Mouse (Mus musculus) forebrain, embryonic 14.5 days (tissue): ENCODE measurements around the gene Plod2. TPM values are rescaled to one million over a fixed set of nuclear protein-coding genes. Genes with fewer than 3 reads are reported as not detected.

Source experiments
- ATAC-seq: fragments of 200-750 bp; cut with Nextera tagmentation; 2 replicates; pipeline ENCODE4 v1.8.0; 2017; ENCODE audit warnings: mild to moderate bottlenecking, moderate library complexity
- DNase-seq: peaks from one replicate; pipeline ENCODE4 v3.0.0-alpha.2; 2015; ENCODE audit warnings: low spot score
- H3K27ac ChIP-seq: fragments of 300-500 bp; sonication (generic); 2 replicates; pipeline ENCODE4 v1.5.1; 2014; ENCODE audit warnings: low read depth, mild to moderate bottlenecking, control low read depth, low read length, moderate library complexity
- H3K27me3 ChIP-seq: fragments of 300-500 bp; sonication (generic); replicated peaks from 2 replicates; pipeline ENCODE4 v1.6.1; 2014; ENCODE audit warnings: low read length, control low read depth, mixed read lengths; ENCODE audit not compliant: control insufficient read depth, insufficient read depth
- H3K36me3 ChIP-seq: fragments of 300-500 bp; sonication (generic); 2 replicates; pipeline ENCODE4 v1.6.1; 2014; ENCODE audit warnings: low read length, control low read depth; ENCODE audit not compliant: control insufficient read depth, insufficient read depth
- H3K4me1 ChIP-seq: fragments of 300-500 bp; sonication (generic); 2 replicates; pipeline ENCODE4 v1.6.1; 2014; ENCODE audit warnings: antibody characterized with exemption, low read length, control low read depth; ENCODE audit not compliant: control insufficient read depth, insufficient read depth
- H3K4me2 ChIP-seq: fragments of 300-500 bp; sonication (generic); 2 replicates; pipeline ENCODE4 v1.6.1; 2014; ENCODE audit warnings: mild to moderate bottlenecking, control low read depth, low read length
- H3K4me3 ChIP-seq: fragments of 300-500 bp; sonication (generic); 2 replicates; pipeline ENCODE4 v1.5.1; 2014; ENCODE audit warnings: low read depth, low read length, control low read depth
- H3K9ac ChIP-seq: fragments of 300-500 bp; sonication (generic); 2 replicates; pipeline ENCODE4 v1.6.1; 2014; ENCODE audit warnings: mild to moderate bottlenecking, low read length, control low read depth, moderate library complexity
- H3K9me3 ChIP-seq: fragments of 300-500 bp; sonication (generic); replicated peaks from 2 replicates; pipeline ENCODE4 v1.6.1; 2016; ENCODE audit warnings: low read length, control low read depth, mixed read lengths; ENCODE audit not compliant: control insufficient read depth
- WGBS: fragments of 180-500 bp; shearing (Covaris S2); extraction: QIAGEN DNeasy Blood & Tissue Kit; methylation state at CpG from one replicate; pipeline ENCODE4 v1.1.7; 2014; 5-methylcytosine and 5-hydroxymethylcytosine counted together
- polyA plus RNA-seq: library from polyadenylated mRNA; unstranded; fragments of >200 nt; fragmentation: Nextera tagmentation; extraction: Ambion mirVana; gene quantifications from 2 replicates; pipeline ENCODE4 v1.2.1, GENCODE M21; 2014

The Plod2 gene
- polyA plus RNA-seq, 1 experiment from 2014 or later: 10.4 TPM

- DNase-seq (no peak), ATAC-seq (no peak)
- 95% methylated on average over 1 of the region's 1 CpGs for WGBS
- Histone ChIP-seq H3K27me3 (no peaks in the 10 kb centered on the region), H3K27ac (no peak overlapping the region), H3K9me3 (no peaks in the 10 kb centered on the region), H3K4me1 (no peaks in the 10 kb centered on the region), H3K36me3 (peaks cover 11% of the 10 kb centered on the region; the same call in 1 of the 2 replicates), H3K9ac (no peak overlapping the region), H3K4me2 (no peak overlapping the region), H3K4me3 (no peak overlapping the region)
Measured at GRCm38 (mm10) chr9:92588226-92588625, 46.2 kb downstream of the Plod2 start.

- Histone ChIP-seq H3K4me1 (no peaks in the 10 kb centered on the region), H3K9ac (no peak overlapping the region), H3K27me3 (no peaks in the 10 kb centered on the region), H3K4me3 (no peak overlapping the region), H3K4me2 (no peak overlapping the region), H3K9me3 (no peaks in the 10 kb centered on the region), H3K36me3 (peaks cover 11% of the 10 kb centered on the region; the same call in 1 of the 2 replicates), H3K27ac (no peak overlapping the region)
- no peak for ATAC-seq
- WGBS: 97% methylated on average over 5 of the region's 5 CpGs
- DNase-seq: no peak
Measured at GRCm38 (mm10) chr9:92589021-92589420, 47.0 kb downstream of the Plod2 start.

GRCm38 (mm10) chr9:92591482-92591881, 49.5 kb downstream of the Plod2 start:
- no peak overlapping the region for H3K4me3 ChIP-seq
- no peak overlapping the region for H3K27ac ChIP-seq
- ATAC-seq: no peak
- H3K9ac ChIP-seq: no peak overlapping the region
- no peaks in the 10 kb centered on the region for H3K27me3 ChIP-seq
- H3K4me1 ChIP-seq: no peaks in the 10 kb centered on the region
- H3K9me3 ChIP-seq: no peaks in the 10 kb centered on the region
- DNase-seq: no peak
- H3K4me2 ChIP-seq: no peak overlapping the region
- 63% methylated on average over 5 of the region's 5 CpGs for WGBS
- peaks cover 11% of the 10 kb centered on the region; the same call in 1 of the 2 replicates for H3K36me3 ChIP-seq

GRCm38 (mm10) chr9:92592757-92593156, 50.7 kb downstream of the Plod2 start:
- Histone ChIP-seq H3K4me3 (no peak overlapping the region), H3K27ac (no peak overlapping the region), H3K9me3 (no peaks in the 10 kb centered on the region), H3K27me3 (no peaks in the 10 kb centered on the region), H3K9ac (no peak overlapping the region), H3K4me2 (no peak overlapping the region), H3K36me3 (peaks cover 8% of the 10 kb centered on the region; the same call in 1 of the 2 replicates), H3K4me1 (no peaks in the 10 kb centered on the region)
- DNase-seq (no peak), ATAC-seq (no peak)
- 93% methylated on average over 8 of the region's 8 CpGs for WGBS

- Histone ChIP-seq H3K36me3 (peaks cover 6% of the 10 kb centered on the region; the same call in 1 of the 2 replicates), H3K4me3 (no peak overlapping the region), H3K27ac (no peak overlapping the region), H3K4me2 (no peak overlapping the region), H3K9ac (no peak overlapping the region), H3K27me3 (no peaks in the 10 kb centered on the region), H3K4me1 (no peaks in the 10 kb centered on the region), H3K9me3 (no peaks in the 10 kb centered on the region)
- 92% methylated on average over 6 of the region's 6 CpGs for WGBS
- no peak for ATAC-seq
- no peak for DNase-seq
Measured at GRCm38 (mm10) chr9:92594491-92594890, 52.5 kb downstream of the Plod2 start.

GRCm38 (mm10) chr9:92595296-92595695, 53.3 kb downstream of the Plod2 start:
- no peaks in the 10 kb centered on the region for H3K9me3 ChIP-seq
- WGBS: 95% methylated on average over 4 of the region's 4 CpGs
- DNase-seq (no peak), ATAC-seq (no peak)
- H3K9ac ChIP-seq: no peak overlapping the region
- H3K27me3 ChIP-seq: no peaks in the 10 kb centered on the region
- no peak overlapping the region for H3K4me3 ChIP-seq
- 0 out of 2 replicates have a peak, but pooled peaks cover 4% of the 10 kb centered on the region for H3K36me3 ChIP-seq
- H3K27ac ChIP-seq: no peak overlapping the region
- H3K4me1 ChIP-seq: no peaks in the 10 kb centered on the region
- H3K4me2 ChIP-seq: no peak overlapping the region

- Histone ChIP-seq H3K9ac (no peak overlapping the region), H3K4me2 (no peak overlapping the region), H3K27ac (no peak overlapping the region), H3K36me3 (0 out of 2 replicates have a peak, but pooled peaks cover 4% of the 10 kb centered on the region), H3K4me3 (no peak overlapping the region), H3K9me3 (no peaks in the 10 kb centered on the region), H3K27me3 (no peaks in the 10 kb centered on the region), H3K4me1 (no peaks in the 10 kb centered on the region)
- DNase-seq: no peak
- 69% methylated on average over 9 of the region's 9 CpGs for WGBS
- ATAC-seq: no peak
Measured at GRCm38 (mm10) chr9:92596916-92597547, 55.0 kb downstream of the Plod2 start.

- H3K36me3 ChIP-seq: 0 out of 2 replicates have a peak, but pooled peaks cover 4% of the 10 kb centered on the region
- no peaks in the 10 kb centered on the region for H3K9me3 ChIP-seq
- H3K4me3 ChIP-seq: no peak overlapping the region
- 78% methylated on average over 11 of the region's 11 CpGs for WGBS
- H3K9ac ChIP-seq: no peak overlapping the region
- no peaks in the 10 kb centered on the region for H3K4me1 ChIP-seq
- H3K4me2 ChIP-seq: no peak overlapping the region
- no peak overlapping the region for H3K27ac ChIP-seq
- DNase-seq (no peak), ATAC-seq (no peak)
- H3K27me3 ChIP-seq: no peaks in the 10 kb centered on the region
Measured at GRCm38 (mm10) chr9:92597776-92598175, 55.8 kb downstream of the Plod2 start.

GRCm38 (mm10) chr9:92599940-92600538, 58.0 kb downstream of the Plod2 start:
- ATAC-seq: no peak
- Histone ChIP-seq H3K36me3 (0 out of 2 replicates have a peak, but pooled peaks cover 4% of the 10 kb centered on the region), H3K9ac (no peak overlapping the region), H3K27me3 (no peaks in the 10 kb centered on the region), H3K4me2 (no peak overlapping the region), H3K4me1 (no peaks in the 10 kb centered on the region), H3K4me3 (no peak overlapping the region), H3K9me3 (no peaks in the 10 kb centered on the region), H3K27ac (no peak overlapping the region)
- WGBS: 92% methylated on average over 15 of the region's 15 CpGs
- no peak for DNase-seq
